Mouse (Mus musculus) brain, adult 2 months (tissue): ENCODE results near the gene Zfp948.

Source experiments
- DNase-seq: peaks from one replicate; pipeline ENCODE4 v3.0.0; 2011; ENCODE audit warnings: low read depth, low spot score

Gene Zfp948

DNA sequence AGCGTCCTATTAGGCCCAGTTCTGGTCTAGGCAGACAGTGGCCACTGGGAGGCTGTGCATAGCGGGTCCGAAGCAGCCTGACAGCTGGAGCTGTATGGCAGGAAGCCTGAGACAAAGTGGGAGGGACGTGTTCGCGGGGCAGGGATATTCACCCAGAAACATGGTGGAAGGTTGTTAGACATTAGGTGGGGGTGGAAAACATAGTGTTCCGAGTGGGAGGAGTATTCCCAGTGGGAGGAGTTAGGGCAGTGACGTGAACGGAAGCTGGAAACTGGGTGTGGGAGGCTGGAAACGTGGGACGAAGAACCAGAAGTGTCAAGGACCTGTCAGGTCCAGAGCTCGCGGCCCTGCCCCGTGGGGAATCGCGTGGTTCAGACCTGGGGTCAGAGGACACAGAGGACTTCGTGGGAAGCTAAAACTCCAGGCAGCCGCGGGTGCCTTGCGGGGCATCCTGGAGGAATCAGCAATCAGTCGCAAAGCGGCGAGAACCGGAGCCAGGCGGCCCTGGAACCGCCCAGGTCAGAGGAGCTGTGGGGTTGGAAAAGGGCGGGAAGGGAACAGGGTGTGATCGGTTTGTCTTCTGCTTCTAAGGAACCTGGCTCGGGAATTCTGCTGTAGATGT, at the start of gene Zfp948:
TSS of gene Zfp948 (plus strand) at position 281 of the 622 bp plus-strand sequence.
- peak; percentile 96 for DNase-seq

GRCm38 (mm10) chr17:21517130-21517671, 49.6 kb upstream of the Zfp948 start:
- DNase-seq = no peak

GRCm38 (mm10) chr17:21526270-21526669, 40.5 kb upstream of the Zfp948 start:
- no peak for DNase-seq

DNA sequence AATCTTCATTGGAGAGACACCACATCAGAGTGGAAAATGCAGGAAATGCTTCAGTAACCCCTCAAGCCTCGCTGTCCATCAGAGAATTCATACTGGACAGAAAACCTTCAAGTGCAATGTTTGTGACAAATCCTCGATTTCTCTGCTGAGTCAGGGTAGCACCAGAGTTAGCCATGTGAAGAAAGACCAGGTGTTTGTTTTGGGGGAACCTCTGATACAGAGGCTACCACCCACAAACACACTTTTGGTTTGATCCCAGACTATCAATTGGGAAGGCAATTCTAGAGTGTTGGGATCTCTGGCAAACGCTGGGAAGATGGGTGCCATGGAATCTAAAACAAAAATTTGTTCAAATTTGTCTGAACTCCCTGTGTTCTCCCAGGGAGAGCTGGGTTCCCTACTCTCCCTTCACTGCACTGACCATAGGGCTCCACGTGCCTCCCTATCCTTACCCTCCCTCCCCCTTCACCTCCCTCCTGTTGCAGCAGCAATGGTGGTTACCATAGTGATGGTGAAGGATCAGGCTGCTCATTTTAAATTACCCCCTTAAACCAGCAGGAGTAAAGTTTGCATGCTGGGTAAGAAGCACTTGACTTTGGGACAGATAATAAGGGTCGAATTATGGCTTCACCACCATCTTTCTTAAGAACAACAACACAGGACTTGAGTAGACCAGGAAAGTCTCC, 36.0 kb upstream of the Zfp948 start:
- peak; percentile 13 for DNase-seq

- peak; percentile 25 for DNase-seq
Measured at GRCm38 (mm10) chr17:21531621-21532020, 35.2 kb upstream of the Zfp948 start.

GRCm38 (mm10) chr17:21532101-21532951, 34.5 kb upstream of the Zfp948 start:
- peak; percentile 96 for DNase-seq

DNA sequence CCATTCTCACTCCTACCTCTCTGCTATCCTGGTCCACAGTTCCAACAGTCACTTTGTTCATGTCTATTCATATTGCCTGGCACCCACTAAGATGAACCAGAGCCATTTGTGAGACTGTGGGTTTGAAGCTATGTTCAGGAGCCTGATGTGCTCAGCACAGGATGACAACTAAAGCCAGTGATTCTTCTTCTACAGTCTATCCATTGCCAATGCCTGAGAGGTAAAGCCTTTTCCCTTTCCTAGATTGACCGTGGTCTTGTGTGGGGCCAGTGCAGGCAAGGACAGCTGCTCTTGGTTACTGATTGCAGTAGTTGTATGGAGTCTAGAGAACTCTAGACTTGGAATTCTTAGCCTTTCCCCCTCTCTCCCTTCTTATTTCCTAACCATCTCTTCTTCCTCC, 32.8 kb upstream of the Zfp948 start:
- no peak for DNase-seq

GRCm38 (mm10) chr17:21534460-21535095, 32.2 kb upstream of the Zfp948 start:
- DNase-seq = peak; percentile 92

DNA sequence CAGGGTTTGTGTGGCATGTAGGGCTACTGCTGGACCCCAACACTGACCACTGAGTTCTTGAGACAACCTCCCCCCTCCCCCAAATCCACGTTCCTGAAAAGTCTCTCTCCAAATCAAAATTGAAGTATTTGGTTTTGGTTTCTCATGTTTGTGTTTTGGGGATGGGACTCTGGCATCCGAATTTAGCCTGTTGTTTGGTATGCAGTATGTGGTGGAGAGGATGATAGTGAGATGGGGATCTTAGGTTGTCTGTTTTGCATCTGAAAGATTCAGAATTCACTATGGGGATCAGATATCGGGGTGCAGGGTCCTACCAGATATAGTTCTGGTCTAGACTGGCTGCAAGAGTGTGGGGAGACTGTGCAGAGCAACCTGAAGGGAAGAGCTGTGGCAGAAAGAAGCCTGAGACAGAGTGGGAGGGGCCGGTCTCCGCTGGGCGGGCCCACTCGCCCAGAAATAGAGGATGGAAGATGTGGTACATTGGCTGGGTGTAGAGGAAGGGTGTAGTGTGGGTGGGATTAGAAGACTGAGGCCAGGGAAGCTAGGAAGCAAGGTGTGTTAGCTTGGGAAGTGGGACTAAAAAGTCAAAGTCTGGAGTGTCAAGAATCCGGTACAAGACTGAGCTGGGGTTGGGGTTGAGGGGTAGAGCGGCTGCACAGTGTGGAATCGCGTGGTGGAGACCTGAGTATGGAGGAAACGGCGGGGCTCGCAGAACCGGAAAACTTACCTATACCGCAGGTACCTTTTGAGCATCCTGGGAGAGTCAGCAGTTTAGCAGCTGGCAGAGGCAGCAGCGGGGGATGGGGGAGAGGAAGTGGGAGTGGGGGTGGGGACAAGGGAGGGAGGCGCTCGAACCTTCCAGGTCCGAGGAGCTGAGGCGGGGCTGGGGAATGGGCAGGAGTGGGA, 31.5 kb upstream of the Zfp948 start, which contains the start of gene Zfp52:
TSS of gene Zfp52 (plus strand) at position 444 of the 906 bp plus-strand sequence.
- DNase-seq = peak; percentile 85

- DNase-seq = no peak
Measured at GRCm38 (mm10) chr17:21536096-21536495, 30.7 kb upstream of the Zfp948 start.

GRCm38 (mm10) chr17:21536676-21537075, 30.1 kb upstream of the Zfp948 start:
- no peak for DNase-seq

GRCm38 (mm10) chr17:21557831-21558230, 9.0 kb upstream of the Zfp948 start:
- DNase-seq = peak; percentile 69

- DNase-seq = peak; percentile 92
Measured at GRCm38 (mm10) chr17:21566220-21566619, 588 bp upstream of the Zfp948 start.

DNA sequence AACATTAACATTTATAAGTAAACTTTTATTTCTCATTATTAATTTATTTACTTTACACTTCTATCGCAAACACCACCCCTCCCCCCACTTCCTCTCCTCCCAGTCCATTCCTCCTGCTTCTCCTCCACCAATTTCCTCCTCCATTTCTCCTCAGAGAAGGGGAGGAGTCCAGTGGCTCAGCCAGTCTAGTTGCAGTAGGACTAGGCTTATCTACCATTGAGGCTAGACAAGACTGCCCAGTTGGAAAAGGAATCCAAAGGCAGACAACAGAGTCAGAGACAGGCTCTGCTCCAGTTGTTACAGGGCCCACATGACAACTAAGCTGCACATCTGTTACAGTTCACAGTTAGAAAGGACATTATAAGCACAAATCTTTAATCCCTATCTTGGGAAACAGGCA, 888 bp downstream of the Zfp948 start:
- peak; percentile 32 for DNase-seq

DNA sequence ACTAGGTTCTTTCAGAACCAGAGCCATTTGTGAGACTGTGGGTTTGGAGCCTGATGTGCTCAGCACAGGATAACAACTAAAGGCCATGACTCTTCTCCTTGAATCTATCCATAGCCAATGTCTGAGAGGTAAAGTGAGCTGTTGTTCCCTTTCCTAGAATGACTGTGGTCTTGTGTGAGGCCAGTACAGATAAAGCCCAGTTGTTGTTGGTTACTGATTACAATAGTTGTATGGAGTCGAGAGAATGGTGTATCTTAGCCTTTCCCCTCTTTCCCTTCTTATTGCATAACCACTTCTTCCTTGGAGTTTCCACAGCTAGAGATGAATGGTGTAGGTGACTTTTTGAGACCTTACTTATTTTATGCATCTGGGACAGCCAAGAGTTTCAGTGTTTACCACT, 12.3 kb downstream of the Zfp948 start:
- DNase-seq = no peak

DNA sequence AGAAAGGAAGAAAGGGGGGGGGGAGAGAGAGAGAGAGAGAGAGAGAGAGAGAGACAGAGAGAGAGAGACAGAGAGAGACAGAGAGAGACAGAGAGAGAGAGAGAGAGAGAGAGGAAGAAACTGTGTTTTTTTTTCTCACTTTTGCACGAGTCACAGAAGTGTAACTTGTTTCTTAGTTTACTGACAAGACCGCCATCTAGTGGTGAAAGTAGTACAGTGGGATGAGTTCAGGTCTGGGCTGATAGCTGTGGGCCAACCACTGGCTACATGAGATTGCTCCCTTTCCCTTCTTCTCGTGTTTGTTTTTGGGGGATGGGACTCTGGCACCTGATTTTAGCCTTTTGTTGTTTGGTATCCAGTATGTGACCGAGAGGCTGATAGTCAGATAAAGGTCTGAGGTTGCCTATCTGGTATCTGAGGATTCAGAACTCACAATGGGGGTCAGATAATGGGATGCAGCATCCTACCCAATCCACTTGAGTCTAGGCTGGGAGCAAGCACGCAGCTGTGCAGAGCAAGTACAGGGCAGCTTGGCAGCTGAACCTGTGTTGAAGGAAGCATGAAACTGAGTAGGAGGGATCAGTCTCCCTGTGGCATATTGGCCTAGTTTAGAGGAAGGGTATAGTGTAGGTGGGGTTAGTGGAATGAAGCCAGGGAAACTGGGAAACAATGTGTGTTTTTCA, 12.8 kb downstream of the Zfp948 start:
- DNase-seq = peak; percentile 72

- no peak for DNase-seq
Measured at GRCm38 (mm10) chr17:21585521-21585920, 18.7 kb downstream of the Zfp948 start.

DNA sequence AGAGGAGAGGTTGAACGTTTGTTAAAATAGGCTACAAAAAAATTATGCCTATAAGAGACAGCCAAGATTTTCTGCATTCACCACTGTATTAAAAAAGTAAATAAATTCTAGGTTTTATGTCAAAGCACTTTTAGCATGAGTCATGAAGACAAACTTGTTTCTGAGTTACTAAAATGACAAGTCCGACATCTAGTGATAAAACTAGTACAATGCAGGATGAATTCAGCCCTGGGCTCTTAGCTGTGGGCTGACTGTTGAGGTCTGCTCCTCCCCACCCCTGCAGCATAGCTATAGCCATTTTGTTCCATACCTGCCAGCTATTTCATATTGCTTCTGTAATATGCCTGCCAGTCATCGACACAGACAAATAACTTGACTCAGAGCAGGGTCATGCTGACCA, 49.5 kb downstream of the Zfp948 start:
- no peak for DNase-seq

DNA sequence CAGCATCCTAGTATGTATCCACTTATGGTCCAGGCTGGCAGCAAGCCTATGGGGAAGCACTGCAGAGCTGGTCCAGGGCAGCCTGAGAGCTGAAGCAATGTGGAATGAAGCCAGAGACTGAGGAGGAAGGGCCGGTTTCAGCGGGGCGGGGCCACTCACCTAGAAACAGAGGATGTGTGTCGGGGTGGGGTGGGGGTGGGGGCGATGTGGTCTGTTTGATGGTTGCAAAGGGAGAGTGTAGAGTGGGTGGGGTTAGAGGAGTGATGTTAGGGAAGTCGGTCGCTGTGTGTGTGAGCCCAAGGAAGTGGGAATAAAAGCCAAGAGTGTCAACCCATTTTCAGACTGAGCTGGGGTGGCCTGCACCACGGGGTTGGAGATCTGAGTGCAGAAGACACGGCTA, 50.5 kb downstream of the Zfp948 start:
- DNase-seq = no peak

GRCm38 (mm10) chr17:21623647-21624046, 56.8 kb downstream of the Zfp948 start:
- DNase-seq = no peak
